Mouse (Mus musculus): ENCODE data around the gene Mindy3. TPM values are rescaled to one million over a fixed set of nuclear protein-coding genes. Genes with fewer than 3 reads are reported as not detected.
"Not testable (repeated sequence)": the region's sequence is repeated elsewhere in the genome, so short reads cannot be mapped to it uniquely, and the experiment has no call there.

Gene Mindy3
- polyA plus RNA-seq (2015; fragmentation: Nextera tagmentation; extraction: Ambion mirVana), result 41.1 and 41.9 TPM in 2 replicates

- peak; percentile 88 for DNase-seq (ENCODE audit: low spot score)
Measured at GRCm38 (mm10) chr2:12419262-12419655, at the start of gene Mindy3. Gene Mindy3 (minus strand): TSS chr2:12419470.

- DNase-seq (ENCODE audit: low spot score), result peak; percentile 6
Measured at GRCm38 (mm10) chr2:12459732-12460131, 40.5 kb upstream of the Mindy3 start.

- DNase-seq (ENCODE audit: low spot score), result no peak
Measured at GRCm38 (mm10) chr2:12450108-12450507, 30.8 kb upstream of the Mindy3 start.

GRCm38 (mm10) chr2:12440120-12440519, 20.9 kb upstream of the Mindy3 start:
- DNase-seq (ENCODE audit: low spot score), result peak; percentile 13

GRCm38 (mm10) chr2:12439543-12439942, 20.3 kb upstream of the Mindy3 start:
- DNase-seq (ENCODE audit: low spot score), result peak; percentile 67

- peak; percentile 68 for DNase-seq (ENCODE audit: low spot score)
Measured at GRCm38 (mm10) chr2:12438181-12438580, 18.9 kb upstream of the Mindy3 start.

GRCm38 (mm10) chr2:12432055-12432454, 12.8 kb upstream of the Mindy3 start:
- no peak for DNase-seq (ENCODE audit: low spot score)

GRCm38 (mm10) chr2:12424374-12424773, 5.1 kb upstream of the Mindy3 start:
- no peak for DNase-seq (ENCODE audit: low spot score)

GRCm38 (mm10) chr2:12423426-12423825, 4.2 kb upstream of the Mindy3 start:
- DNase-seq (ENCODE audit: low spot score), result not testable (repeated sequence)

- peak; percentile 38 for DNase-seq (ENCODE audit: low spot score)
Measured at GRCm38 (mm10) chr2:12418534-12419261, 572 bp downstream of the Mindy3 start.

- DNase-seq (ENCODE audit: low spot score), result peak; percentile 25
Measured at GRCm38 (mm10) chr2:12418121-12418520, 1.1 kb downstream of the Mindy3 start.

GRCm38 (mm10) chr2:12412309-12412708, 7.0 kb downstream of the Mindy3 start:
- no peak for DNase-seq (ENCODE audit: low spot score)

- no peak for DNase-seq (ENCODE audit: low spot score)
Measured at GRCm38 (mm10) chr2:12411129-12411528, 8.1 kb downstream of the Mindy3 start.

- DNase-seq (ENCODE audit: low spot score), result no peak
Measured at GRCm38 (mm10) chr2:12406737-12407136, 12.5 kb downstream of the Mindy3 start.

GRCm38 (mm10) chr2:12402469-12402868, 16.8 kb downstream of the Mindy3 start:
- DNase-seq (ENCODE audit: low spot score), result no peak

- DNase-seq (ENCODE audit: low spot score), result no peak
Measured at GRCm38 (mm10) chr2:12401137-12401536, 18.1 kb downstream of the Mindy3 start.

GRCm38 (mm10) chr2:12389028-12389427, 30.2 kb downstream of the Mindy3 start:
- DNase-seq (ENCODE audit: low spot score), result peak; percentile 48

GRCm38 (mm10) chr2:12388569-12388968, 30.7 kb downstream of the Mindy3 start:
- no peak for DNase-seq (ENCODE audit: low spot score)

- no peak for DNase-seq (ENCODE audit: low spot score)
Measured at GRCm38 (mm10) chr2:12384389-12384788, 34.9 kb downstream of the Mindy3 start.

- no peak for DNase-seq (ENCODE audit: low spot score)
Measured at GRCm38 (mm10) chr2:12382650-12383049, 36.6 kb downstream of the Mindy3 start.

GRCm38 (mm10) chr2:12380233-12380632, 39.0 kb downstream of the Mindy3 start:
- DNase-seq (ENCODE audit: low spot score), result no peak

GRCm38 (mm10) chr2:12378591-12378990, 40.7 kb downstream of the Mindy3 start:
- no peak for DNase-seq (ENCODE audit: low spot score)

GRCm38 (mm10) chr2:12377024-12377423, 42.2 kb downstream of the Mindy3 start:
- DNase-seq (ENCODE audit: low spot score), result no peak
